Mouse (Mus musculus): ENCODE measurements around the gene Cyp3a25. TPM values are rescaled to one million over a fixed set of nuclear protein-coding genes. Genes with fewer than 3 reads are reported as not detected.
"Not testable (repeated sequence)": the region's sequence is repeated elsewhere in the genome, so short reads cannot be mapped to it uniquely, and the experiment has no call there.

The Cyp3a25 gene
- under 1 TPM in 1 of 2 experiments, not detected in 1; 0.43 TPM for total RNA-seq (2021)
- long read RNA-seq, experiment 1, result 0 reads
- long read RNA-seq, experiment 2, result 0 reads

DNA sequence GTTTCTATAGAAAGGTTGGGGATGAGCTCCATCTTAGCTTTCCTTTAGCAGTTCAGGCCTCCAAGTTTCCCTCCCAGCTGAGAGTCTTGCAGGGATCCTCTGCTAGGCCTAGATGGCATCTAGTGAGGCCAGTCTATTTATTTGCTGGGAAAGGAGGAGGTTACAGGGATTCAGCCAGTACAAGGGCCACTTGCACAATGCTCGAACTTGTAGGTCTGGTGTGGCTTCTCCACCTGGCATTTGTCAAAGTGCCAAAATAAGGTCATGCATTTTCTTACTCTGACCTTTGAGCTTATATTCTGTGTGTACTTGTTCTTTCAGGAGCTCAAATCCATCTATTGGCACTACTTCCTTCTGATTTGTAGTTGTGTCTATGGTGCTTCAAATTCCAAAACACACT, at the start of gene Cyp3a25:
TSS of gene Cyp3a25 (minus strand) at position 110 of the 400 bp plus-strand sequence.
- not testable (repeated sequence) for DNase-seq (ENCODE audit: low spot score)

DNA sequence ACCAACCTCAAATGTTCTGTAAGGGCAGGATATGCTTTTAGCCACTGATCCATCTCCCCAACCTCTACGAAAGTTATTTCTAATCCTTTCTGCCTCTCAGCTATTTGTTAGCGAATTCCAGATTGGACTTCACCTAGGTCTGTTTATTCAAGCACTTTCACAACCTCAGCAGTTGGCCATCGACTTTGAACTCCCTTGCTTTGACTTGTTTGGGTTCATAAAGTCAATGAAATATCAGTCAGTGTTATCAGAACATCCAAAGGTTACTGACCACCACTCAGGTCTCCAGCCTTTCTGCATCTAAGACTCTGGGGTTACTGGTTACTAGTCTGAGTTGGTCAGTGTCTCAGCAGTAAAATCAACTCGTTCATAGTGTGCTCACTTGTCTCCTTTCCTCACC, 11.7 kb upstream of the Cyp3a25 start:
- DNase-seq (ENCODE audit: low spot score), result no peak

- no peak for DNase-seq (ENCODE audit: low spot score)
Observed at GRCm38 (mm10) chr5:146018275-146018674, 8.9 kb upstream of the Cyp3a25 start.

DNA sequence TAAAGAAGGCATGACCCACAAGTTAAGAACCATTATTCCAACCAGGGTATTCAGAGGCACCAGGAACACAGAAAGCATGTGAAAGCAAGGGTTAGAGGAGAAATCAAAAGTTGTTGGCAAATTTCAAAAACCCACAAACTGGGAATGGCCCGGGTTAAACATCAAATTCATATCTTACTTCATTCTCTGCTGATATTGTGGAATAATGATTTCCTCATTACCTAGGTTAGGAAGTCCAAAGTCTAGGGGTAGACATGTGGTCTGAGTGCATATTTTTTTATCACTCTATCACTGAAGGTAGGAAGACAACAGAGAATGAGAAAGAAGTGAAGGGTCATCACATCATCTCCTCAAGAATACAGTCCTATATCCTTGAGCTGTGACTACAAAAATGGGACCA, 1.8 kb upstream of the Cyp3a25 start:
- no peak for DNase-seq (ENCODE audit: low spot score)

GRCm38 (mm10) chr5:145967080-145967479, 42.3 kb downstream of the Cyp3a25 start:
- no peak for DNase-seq (ENCODE audit: low spot score)

Other genes starting within 250 kb of the Cyp3a25 start
- not detected for gene Cyp3a44, start 203.7 kb downstream of the Cyp3a25 start, total RNA-seq (2021)
- gene Cyp3a11, start 129.7 kb downstream of the Cyp3a25 start, total RNA-seq (2021), result under 1 TPM in 1 of 2 experiments, not detected in 1; 0.83 TPM
- not detected for gene Cyp3a59, start 69.6 kb upstream of the Cyp3a25 start, total RNA-seq (2021)
- not detected for gene Gm5565, start 150.9 kb upstream of the Cyp3a25 start, total RNA-seq (2021)
- not detected for gene Gm6309, start 161.1 kb upstream of the Cyp3a25 start, total RNA-seq (2021)
- gene 1700001J03Rik, start 175.7 kb upstream of the Cyp3a25 start, total RNA-seq (2021), result 1 to 10 TPM; 1.1 to 1.2 TPM
- gene Rnf6, start 211.9 kb upstream of the Cyp3a25 start, total RNA-seq (2021), result 10 to 100 TPM; 37.0 to 41.0 TPM
- gene Cdk8, start 221.6 kb upstream of the Cyp3a25 start, total RNA-seq (2021), result 10 to 100 TPM; 14.9 to 17.5 TPM

Data from gastrocnemius, adult 18-20 months (tissue).